Mouse (Mus musculus) B cell, adult 2 months (primary cell): ENCODE results near the gene Stac3.
A peak's percentile ranks its signal among the peaks of the same experiment; 100 is the strongest.

Experiments used
- DNase-seq, 2 experiments: peaks; one replicate each; pipeline ENCODE4 v3.0.0; 2022

Gene Stac3

GRCm38 (mm10) chr10:127526048-127526447, 24.6 kb downstream of the Stac3 start:
- DNase-seq, result peak in 1 of 2 experiments; percentile 40

GRCm38 (mm10) chr10:127526681-127527080, 25.2 kb downstream of the Stac3 start:
- DNase-seq, result peak; percentile 63 to 69

GRCm38 (mm10) chr10:127527481-127527880, 26.0 kb downstream of the Stac3 start:
- DNase-seq, result peak in 1 of 2 experiments; percentile 40

GRCm38 (mm10) chr10:127530945-127531344, 29.5 kb downstream of the Stac3 start:
- no peak for DNase-seq

DNA sequence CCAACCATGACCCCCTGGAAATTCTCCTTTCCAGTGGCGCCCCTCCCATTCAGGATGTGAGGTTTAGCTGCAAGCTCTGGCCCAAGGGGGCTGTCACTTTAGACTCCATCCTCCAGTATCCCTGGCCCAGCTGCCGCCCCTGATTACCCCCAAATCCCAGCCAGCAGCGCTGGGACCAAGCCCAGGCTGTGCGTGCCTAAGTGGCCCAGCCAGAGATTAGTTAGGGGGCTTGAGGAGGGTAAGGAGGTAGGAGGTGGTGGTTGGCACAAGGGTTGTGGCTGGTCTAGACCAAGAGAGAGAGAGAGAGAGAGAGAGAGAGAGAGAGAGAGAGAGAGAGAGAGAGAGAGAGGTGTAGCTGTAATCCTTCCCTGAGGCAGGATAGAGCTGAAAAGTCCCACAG, 30.1 kb downstream of the Stac3 start:
- no peak for DNase-seq

- no peak for DNase-seq
Measured at GRCm38 (mm10) chr10:127534036-127534928, 32.8 kb downstream of the Stac3 start, which contains the start of gene Nxph4. Gene Nxph4, minus strand, starts transcription at chr10:127534559.

DNA sequence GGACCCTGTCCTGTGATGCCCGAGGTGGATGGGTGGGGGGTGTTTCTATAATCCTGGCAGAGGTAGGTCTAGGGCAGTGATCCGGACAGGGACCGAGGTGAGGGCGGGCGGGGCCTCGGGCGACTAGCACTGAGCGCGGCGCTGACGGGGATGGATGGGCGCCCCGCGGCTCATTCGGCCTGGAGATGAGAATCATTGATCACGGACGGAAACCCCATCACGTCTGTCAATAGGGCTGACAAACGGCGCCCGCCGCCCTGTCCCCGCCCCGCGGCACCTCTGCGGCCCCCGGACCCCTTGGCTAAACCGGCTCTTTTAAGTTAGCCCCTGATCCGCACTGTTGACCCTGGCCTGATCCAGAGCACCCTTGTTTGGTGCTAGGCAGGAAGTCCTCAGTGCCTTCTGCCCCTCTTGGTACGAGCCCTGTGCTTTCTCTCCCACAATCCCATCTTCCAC, 33.5 kb downstream of the Stac3 start:
- DNase-seq, result peak; percentile 31 to 38

- peak; percentile 68 for DNase-seq
Measured at GRCm38 (mm10) chr10:127536586-127537314, 35.3 kb downstream of the Stac3 start.

- DNase-seq, result peak; percentile 79 to 80
Measured at GRCm38 (mm10) chr10:127537854-127538583, 36.5 kb downstream of the Stac3 start.

GRCm38 (mm10) chr10:127541510-127541909, 40.0 kb downstream of the Stac3 start:
- DNase-seq, result no peak

GRCm38 (mm10) chr10:127542084-127542483, 40.6 kb downstream of the Stac3 start:
- no peak for DNase-seq

DNA sequence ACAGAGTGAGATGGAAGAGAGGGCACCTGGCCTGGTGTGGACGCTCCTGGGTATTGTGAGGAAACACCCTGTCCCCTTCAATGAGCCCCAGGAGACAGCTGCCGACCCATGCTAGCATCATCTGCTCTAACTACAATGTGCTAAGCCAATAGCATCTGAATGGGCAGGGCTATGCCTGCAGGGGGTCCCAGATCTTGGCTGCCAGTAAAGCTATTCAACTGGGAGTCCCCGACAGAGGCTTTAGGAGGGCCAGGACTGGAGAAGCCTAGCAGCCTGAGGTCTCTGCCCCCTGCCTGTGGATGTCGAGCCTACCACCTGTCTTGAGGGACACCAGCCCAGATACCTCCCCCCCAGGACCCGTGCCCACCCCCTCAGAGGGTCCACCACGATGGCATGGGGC, 41.2 kb downstream of the Stac3 start:
- DNase-seq, result no peak

- DNase-seq, result no peak
Measured at GRCm38 (mm10) chr10:127543916-127544315, 42.4 kb downstream of the Stac3 start.

DNA sequence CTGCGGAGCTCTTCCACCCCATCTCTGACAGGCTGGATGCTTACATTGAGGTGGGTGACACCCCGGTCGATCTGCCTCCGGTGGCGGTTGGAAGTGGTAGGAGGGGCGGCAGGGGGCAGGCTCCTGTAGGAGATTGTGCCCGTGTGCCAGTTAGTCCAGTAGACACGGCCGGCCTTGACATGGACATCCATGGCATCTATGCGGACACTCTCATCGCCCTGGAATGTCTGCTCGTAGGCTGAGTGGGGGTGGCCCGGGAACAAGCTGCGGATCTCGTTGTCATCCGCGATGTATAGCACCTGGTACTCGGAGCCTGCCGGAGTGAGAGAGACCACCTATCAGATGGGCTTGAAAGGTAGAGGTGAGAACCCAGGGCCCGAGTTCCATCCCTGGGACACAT, 42.9 kb downstream of the Stac3 start:
- DNase-seq, result no peak

DNA sequence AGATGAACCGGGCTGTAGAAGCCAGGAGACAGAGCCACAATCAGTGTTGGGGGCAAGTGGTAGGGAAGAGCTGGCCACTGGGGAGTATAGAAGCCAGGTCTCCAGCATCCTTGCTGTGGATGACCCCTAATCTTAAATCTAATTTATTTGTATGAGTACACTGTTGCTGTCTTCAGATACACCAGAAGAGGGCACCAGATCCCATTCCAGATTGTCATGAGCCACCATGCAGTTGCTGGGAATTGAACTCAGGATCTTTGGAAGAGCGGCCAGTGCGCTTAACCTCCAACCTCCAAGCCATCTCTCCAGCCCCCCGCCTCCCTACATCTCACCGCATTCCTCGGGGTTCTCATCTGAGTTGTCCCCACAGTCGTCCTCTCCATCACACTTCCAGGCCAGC, 45.0 kb downstream of the Stac3 start:
- no peak for DNase-seq

DNA sequence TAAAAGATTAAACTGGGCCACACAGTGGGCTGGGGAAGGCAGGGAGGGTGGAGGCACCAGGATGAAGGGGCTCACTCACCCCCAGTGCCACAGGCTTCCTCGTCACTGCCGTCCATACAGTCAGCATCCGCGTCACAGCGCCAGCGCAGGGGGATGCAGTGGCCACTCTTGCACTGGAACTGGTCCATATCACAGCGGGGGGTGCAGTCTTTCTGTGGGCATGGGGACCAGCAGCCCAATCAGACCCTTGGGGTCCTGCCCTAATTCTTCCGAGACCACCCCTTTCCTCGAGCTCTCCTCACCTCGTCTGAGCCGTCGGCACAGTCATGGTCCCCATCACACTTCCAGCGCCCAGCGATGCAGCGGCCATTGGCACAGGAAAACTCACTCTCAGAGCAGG, 46.8 kb downstream of the Stac3 start:
- no peak for DNase-seq

GRCm38 (mm10) chr10:127549892-127550291, 48.4 kb downstream of the Stac3 start:
- no peak for DNase-seq

DNA sequence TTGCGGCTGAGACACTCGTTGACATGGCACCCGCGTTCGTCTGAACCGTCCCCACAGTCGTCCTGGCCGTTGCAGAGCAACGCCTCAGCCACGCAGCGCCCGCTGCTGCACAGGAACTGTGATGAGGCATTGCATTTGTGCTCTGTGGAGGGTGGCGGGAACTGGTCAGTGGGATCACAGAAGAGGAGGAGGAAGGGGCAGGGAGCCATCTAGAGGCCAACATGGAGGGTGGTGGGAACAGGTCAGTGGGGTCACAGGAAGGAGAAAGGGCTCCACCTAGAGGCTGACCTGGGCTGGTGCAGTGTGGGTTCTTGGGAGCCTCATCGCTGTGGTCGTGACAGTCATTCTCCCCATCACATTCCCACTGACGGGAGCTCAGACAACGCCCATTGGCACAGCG, 54.2 kb downstream of the Stac3 start:
- DNase-seq, result peak in 1 of 2 experiments; percentile 27

DNA sequence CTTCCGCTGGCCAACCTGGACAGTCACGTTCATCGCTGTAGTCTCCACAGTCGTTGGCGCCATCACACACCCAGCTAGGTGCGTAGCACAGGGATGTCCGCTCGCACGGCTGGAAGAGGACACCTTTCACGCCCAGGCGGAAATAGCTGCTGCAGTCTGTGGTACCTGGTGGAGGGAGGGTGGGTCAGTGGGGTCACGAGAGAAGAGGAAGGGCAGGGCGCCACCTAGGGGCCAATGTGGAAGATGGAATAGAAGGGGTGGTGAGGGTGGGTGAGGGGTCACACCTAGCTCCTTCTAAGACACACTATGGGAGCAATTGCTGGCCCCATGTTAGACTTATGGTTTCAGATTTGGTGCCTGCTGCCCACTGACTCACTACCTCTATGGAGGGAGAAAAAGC, 55.9 kb downstream of the Stac3 start:
- peak; percentile 28 to 30 for DNase-seq
